Mouse (Mus musculus) MEL (cell line): ENCODE data around the gene Ern1. TPM values are rescaled to one million over a fixed set of nuclear protein-coding genes. Genes with fewer than 3 reads are reported as not detected.
A peak's percentile ranks its signal among the peaks of the same experiment; 100 is the strongest.
"Not testable (repeated sequence)": the region's sequence is repeated elsewhere in the genome, so short reads cannot be mapped to it uniquely, and the experiment has no call there.

Experiments used
- DNase-seq: peaks from one replicate; pipeline ENCODE4 v3.0.0; 2011; ENCODE audit warnings: low read depth, low spot score
- H3K27ac ChIP-seq: 2 replicates; pipeline ENCODE4 v1.5.1; 2012; ENCODE audit warnings: low read depth, mild to moderate bottlenecking, control low read depth, low read length, moderate library complexity; ENCODE audit not compliant: control insufficient read depth
- H3K27me3 ChIP-seq, 2 experiments: fragments of 150-350 bp in 1 of 2; sonication (generic) in 1 of 2; 2 replicates each; pipeline ENCODE4 v1.6.1; 2012; ENCODE audit warnings: low read length in 2 of 2, mild to moderate bottlenecking in 2 of 2, improper control_type of control experiment in 1 of 2, moderate library complexity in 1 of 2; ENCODE audit not compliant: insufficient read depth in 2 of 2, control insufficient read depth in 1 of 2
- H3K36me3 ChIP-seq, 2 experiments: 2 replicates each; pipeline ENCODE4 v1.6.1; 2012 to 2014; ENCODE audit warnings: low read length in 2 of 2, improper control_type of control experiment in 1 of 2, inconsistent platforms in 1 of 2, mild to moderate bottlenecking in 1 of 2; ENCODE audit not compliant: insufficient read depth in 2 of 2, control insufficient read depth in 1 of 2
- H3K4me1 ChIP-seq, 2 experiments: fragments of 150-350 bp in 1 of 2; sonication (generic) in 1 of 2; 2 replicates each; pipeline ENCODE4 v1.6.1; 2012; ENCODE audit warnings: low read length in 2 of 2, improper control_type of control experiment in 1 of 2, mild to moderate bottlenecking in 1 of 2; ENCODE audit not compliant: insufficient read depth in 2 of 2, control insufficient read depth in 1 of 2
- H3K4me3 ChIP-seq, 2 experiments: fragments of 150-350 bp in 1 of 2; sonication (generic) in 1 of 2; 2 replicates each; pipeline ENCODE4 v1.5.1; 2012; ENCODE audit warnings: low read depth in 2 of 2, low read length in 2 of 2, mild to moderate bottlenecking in 2 of 2, moderate library complexity in 2 of 2, control low read depth in 1 of 2, improper control_type of control experiment in 1 of 2; ENCODE audit not compliant: control insufficient read depth in 1 of 2, insufficient read depth in 1 of 2
- H3K79me2 ChIP-seq: 2 replicates; pipeline ENCODE4 v1.6.1; 2012; ENCODE audit warnings: mild to moderate bottlenecking, low read length, moderate library complexity; ENCODE audit not compliant: control insufficient read depth, poor library complexity, insufficient read depth
- H3K9ac ChIP-seq: 2 replicates; pipeline ENCODE4 v1.6.1; 2012; ENCODE audit warnings: low read depth, mild to moderate bottlenecking, control low read depth, low read length, moderate library complexity; ENCODE audit not compliant: control insufficient read depth, poor library complexity, severe bottlenecking
- H3K9me3 ChIP-seq: fragments of 150-350 bp; sonication (generic); replicated peaks from 2 replicates; pipeline ENCODE4 v1.6.1; 2012; ENCODE audit warnings: mild to moderate bottlenecking, low read length, improper control_type of control experiment, moderate library complexity; ENCODE audit not compliant: insufficient read depth
- CTCF ChIP-seq, 3 experiments: IDR thresholded peaks in 2 of 3; conservative IDR thresholded peaks in 1 of 3; 2 replicates each; pipeline ENCODE4 v1.5.1; 2011 to 2012; ENCODE audit warnings: low read length in 3 of 3, low read depth in 2 of 3, mild to moderate bottlenecking in 2 of 3, improper control_type of control experiment in 1 of 3, inconsistent platforms in 1 of 3, mixed read lengths in 1 of 3, moderate library complexity in 1 of 3; ENCODE audit not compliant: control insufficient read depth in 1 of 3, insufficient read depth in 1 of 3, poor library complexity in 1 of 3, severe bottlenecking in 1 of 3
- KAT2A ChIP-seq: conservative IDR thresholded peaks from 2 replicates; pipeline ENCODE4 v1.6.1; 2012; ENCODE audit warnings: low read depth, low read length, improper control_type of control experiment, inconsistent platforms
- MXI1 ChIP-seq: IDR thresholded peaks from 2 replicates; pipeline ENCODE4 v1.6.1; 2011; ENCODE audit warnings: mild to moderate bottlenecking, low read depth, low read length, improper control_type of control experiment
- POLR2A ChIP-seq, 2 experiments: IDR thresholded peaks; 2 replicates each; pipeline ENCODE4 v1.6.1; 2011 to 2012; ENCODE audit warnings: low read length in 2 of 2, mild to moderate bottlenecking in 2 of 2, control low read depth in 1 of 2, improper control_type of control experiment in 1 of 2, low read depth in 1 of 2, moderate library complexity in 1 of 2; ENCODE audit not compliant: control insufficient read depth in 1 of 2, insufficient read depth in 1 of 2, poor library complexity in 1 of 2
- POLR2AphosphoS2 ChIP-seq: IDR thresholded peaks from 2 replicates; pipeline ENCODE4 v1.6.1; 2011; ENCODE audit warnings: low read length, improper control_type of control experiment
- RAD21 ChIP-seq: IDR thresholded peaks from 2 replicates; pipeline ENCODE4 v1.6.1; 2011; ENCODE audit warnings: mild to moderate bottlenecking, low read depth, low read length, improper control_type of control experiment
- SMC3 ChIP-seq: IDR thresholded peaks from 2 replicates; pipeline ENCODE4 v1.6.1; 2011; ENCODE audit warnings: low read depth, low read length, improper control_type of control experiment
- TBP ChIP-seq: IDR thresholded peaks from 2 replicates; pipeline ENCODE4 v1.8.0; 2011; ENCODE audit warnings: low read depth, low read length, improper control_type of control experiment
- TCF12 ChIP-seq: IDR thresholded peaks from 2 replicates; pipeline ENCODE4 v1.6.1; 2014; ENCODE audit warnings: low read depth, mild to moderate bottlenecking, inconsistent platforms, low read length, improper control_type of control experiment, moderate library complexity
- USF2 ChIP-seq, 2 experiments: IDR thresholded peaks; 2 replicates each; pipeline ENCODE4 v1.6.1; 2011 to 2012; ENCODE audit warnings: improper control_type of control experiment in 2 of 2, low read length in 2 of 2, borderline replicate concordance in 1 of 2, inconsistent platforms in 1 of 2, low read depth in 1 of 2, mild to moderate bottlenecking in 1 of 2; ENCODE audit not compliant: insufficient read depth in 1 of 2
- polyA plus RNA-seq, 2 experiments: library from polyadenylated mRNA; stranded (reverse) in 1 of 2; unstranded in 1 of 2; fragments of >175 nt in 1 of 2; fragments of >200 nt in 1 of 2; gene quantifications; 2 replicates each; pipeline versions ENCODE4 v1.2.1 to v1.2.4; 2012; ENCODE audit warnings: low replicate concordance in 2 of 2, low read depth in 1 of 2; ENCODE audit not compliant: insufficient read length in 2 of 2, insufficient read depth in 1 of 2, missing spikeins in 1 of 2
- total RNA-seq: library from RNA; depleted of rRNA; stranded (reverse); fragments of 300-350 nt; gene quantifications from 2 replicates; pipeline ENCODE4 v1.2.3, GENCODE M21; 2012

Gene Ern1
- total and polyA plus RNA-seq, 3 experiments = 4.3 to 5.7 TPM; not detected in 1

GRCm38 (mm10) chr11:106397656-106398055 is 90.0 kb downstream of the Ern1 start (continued):
- TF ChIP-seq RAD21 = peak; percentile 54
- no peak for TF ChIP-seq POLR2A (IDR thresholded peaks at IDR 0.05; ENCODE audit: control insufficient read depth in 1 of 2, insufficient read depth in 1 of 2, low read depth in 1 of 2, low read length in 2 of 2, poor library complexity in 1 of 2)
- TF ChIP-seq, all 39 proteins: peak for 5

GRCm38 (mm10) chr11:106394055-106394454 is 93.6 kb downstream of the Ern1 start:
- H3K79me2 ChIP-seq, H3K9ac ChIP-seq, H3K27ac ChIP-seq, H3K27me3 ChIP-seq, H3K9me3 ChIP-seq, H3K4me3 ChIP-seq, DNase-seq: not testable (repeated sequence)
- H3K4me1 ChIP-seq = peaks cover 9 to 12% of the 10 kb centered on the region in 2 experiments
- peaks cover 2 to 16% of the 10 kb centered on the region in 2 experiments; a peak in 2 of 4 replicates for H3K36me3 ChIP-seq

GRCm38 (mm10) chr11:106393331-106393616 is 94.4 kb downstream of the Ern1 start:
- Histone ChIP-seq H3K9ac (no peak overlapping the region), H3K79me2 (no peaks in the 10 kb centered on the region), H3K36me3 (peaks cover 2 to 20% of the 10 kb centered on the region in 2 experiments; a peak in 2 of 4 replicates), H3K27me3 (no peaks in the 10 kb centered on the region), H3K27ac (no peak overlapping the region), H3K4me1 (peaks cover 9 to 18% of the 10 kb centered on the region in 2 experiments), H3K9me3 (no peaks in the 10 kb centered on the region)
- no peak for DNase-seq
- TF ChIP-seq SMC3 = no peak
- TF ChIP-seq POLR2AphosphoS2 = no peak
- no peak for TF ChIP-seq KAT2A
- no peak for TF ChIP-seq TBP
- TF ChIP-seq USF2 (IDR thresholded peaks at IDR 0.05; ENCODE audit: borderline replicate concordance in 1 of 2, insufficient read depth in 1 of 2, low read depth in 1 of 2, low read length in 2 of 2) = no peak
- no peak for TF ChIP-seq MXI1
- no peak for TF ChIP-seq RAD21
- TF ChIP-seq TCF12 = no peak
- TF ChIP-seq, all 39 proteins: peak for 0
- no peak overlapping the region for H3K4me3 ChIP-seq

GRCm38 (mm10) chr11:106392597-106393330 is 94.9 kb downstream of the Ern1 start:
- H3K36me3 ChIP-seq = peaks cover 2 to 23% of the 10 kb centered on the region in 2 experiments; a peak in 2 of 4 replicates
- no peak for TF ChIP-seq CTCF (IDR thresholded peaks at IDR 0.05 in 2 of 3, conservative IDR thresholded peaks at IDR 0.05 in 1 of 3; ENCODE audit: control insufficient read depth in 1 of 3, insufficient read depth in 1 of 3, low read depth in 2 of 3, low read length in 3 of 3, poor library complexity in 1 of 3, severe bottlenecking in 1 of 3)
- no peak for TF ChIP-seq KAT2A
- H3K4me1 ChIP-seq = peaks cover 9 to 20% of the 10 kb centered on the region in 2 experiments
- H3K79me2 ChIP-seq = no peaks in the 10 kb centered on the region; the same call in 1 of the 2 replicates
- no peak overlapping the region for H3K4me3 ChIP-seq
- no peak overlapping the region for H3K9ac ChIP-seq
- no peak overlapping the region for H3K27ac ChIP-seq
- no peaks in the 10 kb centered on the region for H3K27me3 ChIP-seq
- H3K9me3 ChIP-seq = no peaks in the 10 kb centered on the region
- peak; percentile 43 for DNase-seq
